Mouse (Mus musculus): ENCODE measurements around the gene Gm28434.

Gene Gm28434

GRCm38 (mm10) chr5:87969201-87969600 is at the start of gene Gm28434, which contains the start of gene 2310003L06Rik:
TSS of gene Gm28434 (plus strand) at chr5:87969517.
TSS of gene 2310003L06Rik (plus strand) at chr5:87969459.
- no peak for DNase-seq (ENCODE audit: low read depth in 1 of 2, low spot score in 2 of 2)

GRCm38 (mm10) chr5:87925372-87925771 is 43.9 kb upstream of the Gm28434 start, which contains the start of gene Csn3:
TSS of gene Csn3 (plus strand) at chr5:87925579.
- DNase-seq (ENCODE audit: low read depth in 1 of 2, low spot score in 2 of 2): no peak

- DNase-seq (ENCODE audit: low read depth in 1 of 2, low spot score in 2 of 2): no peak
These were observed 37.7 kb upstream of the Gm28434 start for GRCm38 (mm10) chr5:87931603-87932002.

- DNase-seq (ENCODE audit: low read depth in 1 of 2, low spot score in 2 of 2): no peak
These were observed 28.6 kb upstream of the Gm28434 start for GRCm38 (mm10) chr5:87940752-87941151.

- DNase-seq (ENCODE audit: low read depth in 1 of 2, low spot score in 2 of 2): no peak
These were observed 26.8 kb upstream of the Gm28434 start for GRCm38 (mm10) chr5:87942515-87942914.

- DNase-seq (ENCODE audit: low read depth in 1 of 2, low spot score in 2 of 2): no peak
These were observed 17.5 kb upstream of the Gm28434 start for GRCm38 (mm10) chr5:87951836-87952235.

GRCm38 (mm10) chr5:87979139-87979538 is 9.8 kb downstream of the Gm28434 start, which contains the start of gene Cabs1:
TSS of gene Cabs1 (plus strand) at chr5:87979439.
- DNase-seq (ENCODE audit: low read depth in 1 of 2, low spot score in 2 of 2): no peak

GRCm38 (mm10) chr5:87982468-87983214 is 13.3 kb downstream of the Gm28434 start:
- DNase-seq (ENCODE audit: low read depth in 1 of 2, low spot score in 2 of 2): no peak

GRCm38 (mm10) chr5:88002249-88002648 is 32.9 kb downstream of the Gm28434 start, which contains the start of gene Smr3a:
TSS of gene Smr3a (plus strand) at chr5:88002549.
- no peak for DNase-seq (ENCODE audit: low read depth in 1 of 2, low spot score in 2 of 2)

- no peak for DNase-seq (ENCODE audit: low read depth in 1 of 2, low spot score in 2 of 2)
These were observed 35.9 kb downstream of the Gm28434 start for GRCm38 (mm10) chr5:88005241-88005640.

Data from monocyte, adult 2 months (primary cell).